Comparison of ENCODE assay signal across 10 mouse cellular contexts in the genomic region with DNA sequence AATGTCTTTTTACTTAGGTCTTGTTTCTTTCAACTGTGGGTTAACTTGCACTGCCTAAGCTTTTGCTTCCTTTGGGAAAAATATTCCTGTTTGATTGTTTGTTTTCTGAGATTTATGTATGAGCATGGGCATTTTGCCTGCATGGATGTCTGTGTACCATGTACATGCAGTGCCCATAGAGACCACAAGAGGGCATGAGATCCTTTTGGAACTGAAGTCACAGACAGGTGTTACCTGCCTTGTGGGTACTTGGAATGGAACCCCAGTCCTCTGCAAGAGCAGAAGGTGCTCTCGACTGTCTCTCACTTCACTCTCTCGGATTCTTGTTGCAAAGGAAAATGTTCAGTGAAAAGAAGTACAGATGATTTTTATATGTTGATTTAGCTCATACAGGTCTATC.
DNase-seq lines count a peak whose midpoint lies in the region; ATAC-seq and TF ChIP-seq lines count a peak whose summit lies in the region.
"Had no signal": no experiment of that assay in that cellular context is flagged by ENCODE, and none has a peak within 500 bp of the region (broad histone marks: within the 10 kb centered on the region; RNA-seq: fewer than 3 reads in every experiment).

No protein-coding gene starts in this region.

- no peak for TF ChIP-seq EP300 in liver, postnatal 0 days (IDR thresholded peaks at IDR 0.05; ENCODE audit: low read depth)

- no peak overlapping the region for H3K4me2 ChIP-seq in liver, postnatal 0 days (ENCODE audit: low read depth, low read length)
- H3K4me2 ChIP-seq: stomach, embryonic 15.5 days had no signal

- H3K4me3 ChIP-seq in gastrocnemius, adult 2 months = no peak overlapping the region
- no peak overlapping the region for H3K4me3 ChIP-seq in liver, postnatal 0 days (ENCODE audit: low read depth, low read length)
- H3K4me3 ChIP-seq: stomach, embryonic 15.5 days had no signal

- 59% methylated on average over 2 of the region's 2 CpGs for WGBS in liver, postnatal 0 days (ENCODE audit: insufficient replicate concordance)

- no peaks in the 10 kb centered on the region for H3K36me3 ChIP-seq in liver, postnatal 0 days (replicated peaks; ENCODE audit: insufficient read depth, low read length)
- H3K36me3 ChIP-seq: stomach, embryonic 15.5 days had no signal

- TF ChIP-seq CTCF in gastrocnemius, adult 2 months (IDR thresholded peaks at IDR 0.05) = peak; percentile 67
- TF ChIP-seq CTCF in liver, postnatal 0 days (IDR thresholded peaks at IDR 0.05; ENCODE audit: low read depth) = peak; percentile 69

- no peaks in the 10 kb centered on the region for H3K4me1 ChIP-seq in liver, postnatal 0 days (ENCODE audit: insufficient read depth)
- H3K4me1 ChIP-seq: stomach, embryonic 15.5 days had no signal

- no peak for ATAC-seq in liver, postnatal 0 days
- no peak for ATAC-seq in megakaryocyte, adult 5-6 weeks (ENCODE audit: poor library complexity, severe bottlenecking)

- H3K27me3 ChIP-seq in liver, postnatal 0 days (ENCODE audit: insufficient read depth, low read length) = no peaks in the 10 kb centered on the region
- H3K27me3 ChIP-seq: stomach, embryonic 15.5 days had no signal

- H3K9ac ChIP-seq in liver, postnatal 0 days (replicated peaks) = no peak overlapping the region
- H3K9ac ChIP-seq: stomach, embryonic 15.5 days had no signal

- no peak for DNase-seq in gastrocnemius, adult 2 months
- no peak for DNase-seq in gastrocnemius, postnatal 36 days
- DNase-seq in right cerebral cortex, adult 18-20 months = peak; percentile 16
- DNase-seq in right cerebral cortex, postnatal 36 days (ENCODE audit: low spot score in 2 of 2) = no peak
- DNase-seq in adrenal gland, postnatal 36 days = peak; percentile 30 to 41
- peak; percentile 24 for DNase-seq in liver, postnatal 0 days
- DNase-seq in T-cell, adult 2 months (ENCODE audit: low spot score) = no peak

- no peaks in the 10 kb centered on the region for H3K9me3 ChIP-seq in liver, postnatal 0 days (ENCODE audit: low read length)
- H3K9me3 ChIP-seq: stomach, embryonic 15.5 days had no signal

- intact Hi-C loops in gastrocnemius, adult 2 months (cut with DNase I) = no loop called here
- intact Hi-C loops in gastrocnemius, postnatal 36 days (cut with DNase I) = no loop called here

- H3K27ac ChIP-seq in gastrocnemius, adult 2 months = no peak overlapping the region
- no peak overlapping the region for H3K27ac ChIP-seq in liver, postnatal 0 days (ENCODE audit: low read depth)
- H3K27ac ChIP-seq: macrophage; stomach, embryonic 15.5 days had no signal

Comparison
In these comparisons a context has a peak if more than half of its experiments do, and no peak if none do; other contexts are left out.
1. DNase-seq: peak in right cerebral cortex, adult 18-20 months (single experiment), adrenal gland, postnatal 36 days (2 of 2) and liver, postnatal 0 days (single experiment); none in gastrocnemius, adult 2 months (single experiment), gastrocnemius, postnatal 36 days (0 of 2), right cerebral cortex, postnatal 36 days (0 of 2) and T-cell, adult 2 months (single experiment).